Mouse (Mus musculus) ovary, postnatal 10 days (tissue): ENCODE data around the gene Garnl3.

Source experiments
- DNase-seq: peaks from one replicate; pipeline ENCODE4 v3.0.0; 2022; ENCODE audit warnings: low spot score

The Garnl3 gene

DNA sequence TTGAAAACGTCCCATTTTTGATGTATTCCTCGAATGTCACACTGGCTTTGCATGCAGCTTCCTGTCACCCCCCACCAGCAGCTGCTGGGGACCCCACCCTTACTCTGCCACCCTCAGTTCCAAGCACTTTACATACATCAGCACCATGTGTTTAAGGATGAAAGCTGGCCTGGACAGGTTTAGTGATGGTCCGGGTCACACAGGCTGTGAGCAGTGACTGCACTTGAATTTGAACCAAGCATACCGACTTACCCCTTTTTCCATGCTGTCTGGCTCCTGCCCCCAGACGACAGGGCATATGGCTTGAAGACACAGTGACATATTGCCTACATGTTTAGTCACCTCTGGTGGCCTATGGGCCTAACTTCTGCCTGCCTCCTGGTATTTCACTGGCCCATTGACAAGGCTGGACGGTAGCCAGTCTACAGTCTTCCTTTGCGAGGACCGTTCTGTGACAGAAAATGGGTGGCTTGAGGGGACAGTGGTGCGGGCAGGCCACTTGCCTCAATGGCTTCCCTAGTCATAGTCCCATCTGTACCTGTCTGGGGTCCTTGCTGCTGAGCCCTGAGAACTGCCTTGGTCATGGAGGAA, 163.3 kb downstream of the Garnl3 start:
- no peak for DNase-seq

DNA sequence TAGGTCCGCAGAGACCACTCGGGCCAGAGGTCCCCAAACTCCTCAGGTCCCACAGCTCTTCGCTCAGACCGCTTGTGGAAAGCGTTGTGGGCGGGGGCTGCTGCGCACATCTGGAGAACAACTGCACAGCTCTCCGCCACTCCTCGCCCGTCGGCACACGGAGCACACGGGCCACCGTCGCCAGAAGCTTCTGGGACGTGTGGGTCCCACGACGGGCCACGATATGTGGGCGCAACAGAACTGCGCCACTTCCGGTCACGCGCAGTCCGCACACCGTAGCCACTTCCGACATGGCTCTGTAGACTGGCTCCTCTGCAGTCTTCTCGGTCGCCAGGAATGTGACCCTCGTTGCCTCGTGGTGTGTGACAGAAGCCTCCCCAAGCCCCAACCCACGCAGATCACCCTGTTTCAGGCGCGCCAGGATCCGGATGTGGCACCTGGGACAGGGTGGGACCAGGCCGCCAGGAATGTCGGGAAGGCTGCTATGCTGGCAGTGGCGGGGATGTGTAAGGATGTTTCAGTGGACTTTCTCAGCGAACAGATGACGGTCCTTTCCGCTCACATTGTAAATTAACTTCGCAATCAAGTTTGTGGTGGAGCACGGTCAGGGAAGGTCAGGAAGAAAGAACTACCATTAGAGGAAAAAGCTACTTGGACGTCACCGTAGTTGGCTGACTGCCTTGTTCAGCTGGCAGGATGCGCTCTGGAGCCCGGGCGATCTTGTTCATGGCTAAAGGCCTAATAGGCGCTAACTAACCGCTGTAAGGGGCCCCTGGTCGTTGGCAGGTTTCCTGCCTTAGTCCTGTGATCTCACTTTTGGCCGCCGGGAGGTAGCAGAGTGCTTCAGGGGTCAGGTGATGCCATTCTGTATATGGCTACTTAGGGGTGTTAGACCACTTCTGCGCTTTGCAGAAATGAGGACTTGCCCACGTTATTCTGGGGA, 164.5 kb downstream of the Garnl3 start:
- peak; percentile 70 for DNase-seq

DNA sequence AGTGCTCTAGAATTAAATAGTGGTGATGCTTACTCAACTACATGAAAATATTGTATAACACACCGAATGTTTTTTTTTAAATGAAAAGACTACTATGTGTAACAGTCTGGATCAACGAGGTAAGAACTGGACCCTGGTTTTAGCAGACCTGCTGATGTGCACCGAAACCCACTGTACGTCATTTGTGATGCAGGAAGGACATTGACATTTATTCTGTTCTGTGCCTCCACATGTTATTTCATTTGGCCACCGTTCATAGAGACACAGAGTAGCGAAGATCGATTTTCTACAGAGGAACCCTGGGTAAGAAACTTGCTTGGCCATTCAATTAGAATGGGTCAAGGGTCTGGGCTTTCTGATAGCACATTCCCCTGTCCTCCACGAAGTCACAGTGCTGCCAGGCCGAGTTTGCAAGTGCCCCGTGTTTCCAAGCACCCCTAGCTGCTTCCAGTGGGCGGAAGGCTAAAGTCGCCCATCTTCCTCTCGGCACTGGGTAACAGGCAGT, 165.2 kb downstream of the Garnl3 start:
- DNase-seq, result no peak

DNA sequence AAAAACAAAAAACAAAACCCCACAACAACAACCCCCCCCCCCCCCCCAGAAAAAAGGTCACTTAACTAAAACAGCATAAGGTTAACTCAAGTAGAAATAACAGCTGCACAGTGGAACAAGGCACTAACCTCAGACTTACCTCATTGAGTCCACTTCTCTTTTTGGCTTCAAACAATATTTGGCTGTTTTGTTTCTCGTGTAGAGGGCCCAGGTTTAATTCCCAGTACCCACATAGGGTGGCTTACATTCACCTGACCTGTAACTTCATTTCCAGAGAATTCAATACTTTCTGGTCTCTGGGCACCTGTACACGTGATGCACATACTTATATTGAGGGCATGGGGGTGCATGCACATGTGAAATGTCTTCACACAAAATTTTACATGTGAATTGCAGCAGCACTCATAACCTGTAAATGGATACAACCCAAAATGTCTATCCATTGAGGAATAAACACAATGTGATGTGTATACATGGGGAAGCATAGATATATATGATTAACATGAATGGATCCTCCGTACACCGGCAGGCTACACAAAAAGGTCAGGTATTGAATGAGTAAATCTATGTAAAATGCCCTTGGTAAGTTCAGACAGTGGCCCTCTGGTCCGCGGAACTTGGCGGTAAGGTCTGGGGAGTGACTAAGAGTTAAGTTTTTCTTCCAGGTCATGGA, 165.8 kb downstream of the Garnl3 start:
- DNase-seq, result no peak

DNA sequence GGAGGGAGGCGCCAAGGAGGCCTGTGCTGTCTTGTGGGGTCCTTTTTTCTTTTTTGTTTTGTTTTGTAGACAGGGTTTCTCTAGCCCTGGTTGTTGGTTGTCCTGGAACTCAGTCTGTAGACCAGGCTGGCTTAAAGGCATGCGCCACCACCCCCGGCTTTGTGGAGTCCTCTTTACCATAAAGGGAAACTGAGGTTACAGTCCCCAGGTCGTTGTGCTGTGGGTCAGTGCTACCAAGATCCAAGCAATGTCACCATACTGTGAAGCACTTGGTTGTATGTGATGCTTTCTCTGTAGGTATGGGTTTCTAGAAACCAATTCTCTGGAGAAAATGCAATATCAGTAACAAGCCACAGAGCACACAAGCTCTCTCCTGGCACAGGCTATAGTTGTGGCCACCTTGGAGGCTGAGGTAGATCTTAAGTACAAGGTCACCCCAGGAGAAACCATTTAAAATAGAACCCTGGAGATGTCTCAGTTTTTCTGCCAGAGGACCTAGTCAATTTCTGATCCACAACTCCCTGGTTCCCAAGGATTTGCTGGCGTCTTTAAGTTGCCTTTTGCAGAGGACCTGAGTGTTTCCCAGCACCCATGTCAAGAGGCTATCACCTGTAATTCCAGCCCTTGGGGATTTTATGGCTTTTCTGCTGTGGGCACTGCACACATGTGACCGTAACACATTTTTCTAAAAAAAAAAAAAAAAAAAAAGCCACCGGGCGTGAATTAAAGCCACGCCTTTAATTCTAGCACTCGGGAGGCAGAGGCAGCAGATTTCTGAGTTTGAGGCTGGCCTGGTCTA, 166.6 kb downstream of the Garnl3 start:
- DNase-seq, result no peak

DNA sequence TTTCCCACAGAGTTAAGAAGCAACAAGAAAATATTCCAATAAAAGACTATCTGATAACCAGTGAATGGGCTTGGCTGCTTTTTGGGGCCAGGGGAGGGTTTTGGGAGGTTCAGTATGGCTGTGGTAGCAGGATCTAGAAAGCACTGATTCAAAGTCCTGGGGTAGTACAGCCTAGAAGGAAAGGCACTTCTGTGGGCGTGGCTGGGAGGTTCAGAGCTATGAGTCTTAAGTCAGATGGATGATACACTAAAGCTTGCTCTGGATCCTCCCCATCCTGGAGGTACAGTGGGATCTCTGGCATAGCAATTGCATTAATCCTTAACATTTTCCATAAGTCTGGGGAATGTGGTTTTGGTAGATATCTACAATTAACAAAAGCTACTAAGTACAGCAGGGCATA, 167.5 kb downstream of the Garnl3 start:
- DNase-seq, result no peak

DNA sequence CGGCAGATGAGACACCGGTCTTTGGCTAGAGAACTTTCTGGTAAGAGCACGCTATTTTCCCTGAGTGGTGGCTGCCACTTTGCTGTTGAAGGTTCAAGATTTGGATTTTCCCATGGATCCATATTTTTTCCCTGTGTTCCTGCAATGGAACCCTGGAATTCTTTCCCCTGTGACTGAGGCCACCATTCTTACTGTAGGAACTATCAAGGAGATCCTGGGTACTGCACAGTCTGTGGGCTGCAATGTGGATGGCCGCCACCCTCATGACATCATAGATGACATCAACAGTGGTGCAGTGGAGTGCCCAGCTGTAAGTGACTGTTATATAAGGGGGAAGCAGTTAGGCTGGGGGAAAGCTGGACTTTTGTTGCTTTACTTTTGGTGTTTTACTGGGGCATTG, 167.9 kb downstream of the Garnl3 start:
- DNase-seq, result no peak

DNA sequence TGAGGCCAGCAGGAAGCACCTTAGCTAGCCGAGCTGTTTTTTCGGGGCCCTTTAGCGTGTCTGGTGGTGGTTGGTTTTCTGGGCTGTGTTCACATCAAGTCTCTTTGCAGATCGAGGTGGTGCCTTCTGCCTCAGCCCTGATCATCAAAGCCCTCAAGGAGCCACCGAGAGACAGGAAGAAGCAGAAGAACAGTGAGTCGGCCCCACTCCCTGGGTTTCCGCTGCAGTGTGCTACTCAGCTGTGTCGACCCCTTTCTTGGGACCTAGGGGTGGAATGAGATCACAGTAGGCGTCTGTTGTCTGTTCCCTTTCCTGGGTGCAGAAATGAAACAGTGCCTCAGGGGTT, 168.6 kb downstream of the Garnl3 start:
- no peak for DNase-seq

DNA sequence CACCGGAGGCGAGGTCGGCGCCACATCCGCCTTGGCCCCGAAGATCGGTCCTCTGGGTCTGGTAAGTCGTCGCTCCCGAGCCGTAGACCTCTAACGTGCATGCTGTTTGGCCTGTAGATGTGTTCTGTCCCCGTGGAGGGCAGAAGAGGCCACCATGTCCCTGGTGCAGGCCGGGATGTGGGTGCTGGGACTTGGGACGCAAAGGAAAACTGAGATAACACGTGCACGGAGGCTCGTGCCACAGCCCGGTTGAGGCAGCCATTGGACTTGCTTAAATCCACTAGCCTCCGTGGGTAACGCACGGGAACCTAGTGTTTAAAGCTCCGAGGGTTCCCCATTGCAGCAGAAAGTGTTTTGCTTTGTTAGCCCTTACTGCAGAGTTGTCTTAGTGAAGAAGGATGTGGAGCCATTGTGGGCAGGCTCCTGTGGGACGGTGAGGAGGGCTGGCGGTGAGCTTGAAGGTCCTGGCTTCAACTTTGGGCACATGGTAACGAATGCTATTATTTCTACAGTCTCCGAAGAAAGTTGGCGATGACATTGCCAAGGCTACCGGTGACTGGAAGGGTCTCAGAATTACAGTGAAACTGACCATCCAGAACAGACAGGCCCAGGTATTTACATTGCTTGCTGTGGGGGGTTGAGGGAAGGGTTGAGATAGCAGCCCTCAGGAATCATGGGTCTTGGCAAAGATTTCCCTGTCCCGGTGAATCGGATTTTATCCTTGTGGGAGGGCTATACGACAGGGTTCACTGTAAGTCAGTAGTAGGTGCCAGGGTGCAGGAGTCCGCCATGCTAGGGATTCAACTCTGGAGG, 169.2 kb downstream of the Garnl3 start:
- no peak for DNase-seq

DNA sequence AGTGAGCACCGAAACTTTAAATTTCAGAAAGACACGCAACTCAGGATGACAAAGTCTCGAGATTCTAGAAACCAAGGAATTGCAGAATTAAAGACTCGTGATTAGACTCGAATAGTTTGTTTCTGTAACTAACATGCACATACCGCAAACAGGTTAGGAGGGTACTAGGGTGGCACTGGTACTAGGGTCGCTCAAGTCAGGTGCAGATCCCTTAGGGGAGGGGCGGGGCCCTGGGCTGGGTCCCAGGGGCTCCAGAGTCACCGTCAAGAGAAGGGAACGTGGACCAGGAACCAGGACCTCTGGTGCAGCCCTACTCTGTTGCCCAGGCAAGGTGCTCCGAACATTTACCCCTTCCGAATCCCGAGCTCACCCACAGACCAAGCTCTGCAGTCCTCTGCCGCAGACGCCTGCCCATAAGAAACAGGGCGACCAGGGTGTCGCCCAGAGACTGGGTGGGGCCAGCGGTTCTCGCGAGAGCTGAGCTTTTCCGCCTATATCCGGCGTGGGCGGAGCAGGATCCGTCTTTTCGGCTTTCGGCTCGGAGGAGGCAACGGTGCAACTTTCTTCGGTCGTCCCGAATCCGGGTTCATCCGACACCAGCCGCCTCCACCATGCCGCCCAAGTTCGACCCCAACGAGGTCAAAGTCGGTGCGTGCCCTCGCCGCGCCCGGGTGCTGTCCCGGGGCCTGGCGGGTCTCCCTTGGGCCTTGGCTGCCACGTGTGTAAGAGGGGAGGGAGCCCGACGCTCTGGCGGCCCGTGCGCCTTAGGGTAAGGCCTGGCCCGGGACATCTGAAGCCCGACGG, 170.1 kb downstream of the Garnl3 start, which contains the start of the genes Rpl12 and Lrsam1:
Rpl12 (plus strand) TSS at position 368 of the 804 bp plus-strand sequence.
Lrsam1 (minus strand) TSS at position 423 of the 804 bp plus-strand sequence.
- DNase-seq, result peak; percentile 93

DNA sequence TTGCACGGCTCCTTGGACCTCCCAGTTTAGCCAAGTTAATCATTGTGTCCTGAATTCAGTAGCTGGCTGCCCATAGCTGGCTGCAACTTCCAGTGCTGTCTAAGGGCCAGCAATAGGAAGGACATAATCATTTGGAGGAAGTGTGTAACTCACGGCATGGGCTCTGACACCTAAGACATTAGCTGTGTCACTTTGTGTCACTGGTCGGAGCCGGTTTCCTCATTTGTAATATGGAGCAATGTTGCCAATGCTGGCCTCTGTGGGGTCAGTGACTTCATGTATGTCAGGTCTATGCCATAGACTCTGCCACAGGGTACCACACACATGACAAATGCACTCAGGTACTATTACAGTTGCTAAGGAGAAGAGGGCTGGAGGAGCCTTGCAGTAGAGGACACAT, 171.2 kb downstream of the Garnl3 start:
- no peak for DNase-seq

DNA sequence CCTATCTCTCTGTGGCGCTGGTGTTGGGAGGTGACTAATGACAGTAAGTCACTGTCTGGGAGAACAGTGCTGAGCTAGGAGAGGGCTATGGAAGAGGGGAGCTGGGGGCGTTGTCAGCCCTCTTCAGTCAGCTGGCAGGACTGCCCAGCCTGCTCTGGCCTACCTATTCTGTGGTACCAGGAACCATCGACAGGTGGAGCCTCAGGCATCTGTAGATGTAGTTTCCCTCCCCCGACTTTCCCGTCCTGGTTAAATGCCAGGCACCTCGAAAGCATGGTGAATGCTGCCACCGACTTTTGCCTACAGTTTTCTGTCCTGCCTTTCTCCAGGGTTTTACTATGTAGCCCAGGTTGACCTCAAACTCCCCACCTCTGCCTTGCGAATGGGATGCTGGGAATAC, 174.1 kb downstream of the Garnl3 start:
- DNase-seq, result no peak

DNA sequence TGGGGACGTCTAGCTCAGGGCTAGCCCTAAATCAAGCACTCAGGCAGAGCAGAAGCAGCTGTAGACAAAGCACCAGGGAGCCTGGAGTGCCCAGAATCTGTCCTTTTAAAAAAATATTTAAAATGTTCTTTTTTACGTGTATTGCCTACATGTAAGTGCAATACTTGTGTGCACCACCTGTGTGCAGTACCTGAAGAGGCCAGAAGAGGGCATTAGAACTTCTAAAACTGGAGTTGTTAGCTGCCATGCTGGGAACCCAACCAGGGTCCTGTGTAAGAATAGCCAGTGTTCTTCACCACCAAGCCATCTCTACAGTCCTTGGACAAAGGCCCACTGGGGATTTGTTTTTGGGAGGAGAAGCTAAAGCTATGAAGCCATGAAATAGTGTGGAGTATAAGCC, 176.9 kb downstream of the Garnl3 start:
- DNase-seq, result no peak

DNA sequence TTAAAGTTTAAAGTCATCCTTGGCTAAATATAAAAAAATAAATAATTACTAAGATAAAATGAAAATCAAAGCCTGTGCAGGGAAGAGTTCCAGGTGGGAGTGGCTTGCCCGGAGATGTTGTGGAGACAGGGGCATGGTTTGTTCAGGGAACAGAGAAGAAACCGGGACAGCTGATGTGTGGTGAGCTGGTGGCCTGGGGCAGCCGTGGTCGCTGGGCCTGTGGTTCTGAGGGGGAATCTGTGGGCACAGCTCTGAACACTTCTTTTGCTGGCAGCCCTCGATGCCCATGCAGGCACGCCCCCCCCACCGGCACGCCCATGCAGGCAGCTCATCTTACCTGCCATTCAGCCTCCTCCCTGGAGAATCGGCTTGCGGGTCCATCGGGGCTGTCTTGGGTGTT, 184.0 kb downstream of the Garnl3 start:
- no peak for DNase-seq

DNA sequence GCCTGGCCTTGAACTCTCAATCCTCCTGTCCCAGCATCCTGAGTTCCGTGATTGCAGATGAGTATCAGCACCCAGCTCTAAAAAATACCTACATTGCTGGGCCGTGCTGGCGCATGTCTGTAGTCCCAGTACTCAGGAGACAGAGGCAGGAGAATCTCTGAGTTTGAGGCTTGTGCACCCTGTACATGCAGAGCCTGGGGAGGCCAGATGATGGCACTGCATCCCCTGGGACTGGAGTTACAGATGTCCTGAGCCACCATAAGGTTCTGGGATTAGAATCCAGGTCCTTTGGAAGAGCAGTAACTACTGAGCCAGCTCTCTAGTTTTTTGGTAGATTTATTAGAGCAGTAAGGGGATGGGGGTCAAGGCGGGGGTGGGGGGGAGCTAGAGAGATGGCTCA, 191.0 kb downstream of the Garnl3 start:
- no peak for DNase-seq

DNA sequence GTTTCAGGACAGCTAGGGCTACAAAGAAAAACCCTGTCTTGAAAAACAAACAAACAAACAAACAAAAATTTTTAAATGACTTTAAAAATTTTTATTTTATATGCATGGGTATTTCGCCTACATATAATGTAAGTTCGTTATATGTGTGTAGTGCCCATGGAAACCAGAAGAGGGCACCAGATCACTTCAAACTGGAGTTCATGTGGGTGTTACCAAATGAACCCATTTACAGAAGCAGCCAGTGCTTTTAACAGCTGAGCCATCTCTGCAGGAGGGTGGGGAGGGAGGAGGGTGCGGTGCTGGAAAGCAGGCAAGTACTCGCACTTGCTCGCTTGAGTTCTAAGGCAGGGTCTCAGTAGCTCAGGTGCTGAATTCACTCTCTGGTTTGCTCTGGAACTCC, 192.0 kb downstream of the Garnl3 start:
- DNase-seq, result no peak

DNA sequence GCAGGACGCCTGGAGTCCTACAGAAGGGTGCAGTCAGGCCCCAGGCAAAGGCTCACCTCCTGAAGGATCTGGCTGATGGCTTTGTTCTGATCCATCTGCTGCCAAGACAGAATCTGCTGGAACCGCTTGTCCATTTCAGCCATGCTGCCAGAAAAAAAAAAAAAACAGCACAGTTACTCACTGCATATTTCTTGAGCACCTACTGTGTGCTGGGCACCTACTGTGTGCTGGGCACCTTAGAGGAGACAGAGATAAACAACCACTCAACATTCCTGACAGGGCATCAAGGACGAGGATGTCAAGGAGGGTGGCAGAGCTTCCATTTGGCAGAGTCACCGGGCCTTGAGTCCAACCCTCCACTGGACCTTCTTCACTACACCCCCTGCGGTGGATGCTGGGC, 192.7 kb downstream of the Garnl3 start:
- no peak for DNase-seq
